Mouse (Mus musculus) hindbrain, embryonic 12.5 days (tissue): ENCODE results near the gene Catsper4. TPM values are rescaled to one million over a fixed set of nuclear protein-coding genes. Genes with fewer than 3 reads are reported as not detected.

Source experiments
- ATAC-seq: fragments of 200-750 bp; cut with Nextera tagmentation; 2 replicates; pipeline ENCODE4 v1.8.0; 2017; ENCODE audit warnings: moderate TSS enrichment; ENCODE audit not compliant: low FRiP score
- H3K27ac ChIP-seq: fragments of 300-500 bp; sonication (generic); 2 replicates; pipeline ENCODE4 v1.5.1; 2016; ENCODE audit warnings: mild to moderate bottlenecking
- H3K27me3 ChIP-seq: fragments of 300-500 bp; sonication (generic); 2 replicates; pipeline ENCODE4 v1.6.1; 2016; ENCODE audit warnings: mild to moderate bottlenecking
- H3K36me3 ChIP-seq: fragments of 300-500 bp; sonication (generic); 2 replicates; pipeline ENCODE4 v1.6.1; 2016; ENCODE audit warnings: mild to moderate bottlenecking
- H3K4me1 ChIP-seq: fragments of 300-500 bp; sonication (generic); 2 replicates; pipeline ENCODE4 v1.6.1; 2016
- H3K4me2 ChIP-seq: fragments of 300-500 bp; sonication (generic); replicated peaks from 2 replicates; pipeline ENCODE4 v1.6.1; 2016; ENCODE audit warnings: mild to moderate bottlenecking
- H3K4me3 ChIP-seq: fragments of 300-500 bp; sonication (generic); 2 replicates; pipeline ENCODE4 v1.5.1; 2016; ENCODE audit warnings: mild to moderate bottlenecking
- H3K9ac ChIP-seq: fragments of 300-500 bp; sonication (generic); 2 replicates; pipeline ENCODE4 v1.6.1; 2016; ENCODE audit warnings: mild to moderate bottlenecking, moderate library complexity
- H3K9me3 ChIP-seq: fragments of 300-500 bp; sonication (generic); replicated peaks from 2 replicates; pipeline ENCODE4 v1.6.1; 2016; ENCODE audit warnings: mild to moderate bottlenecking
- WGBS: fragments of 180-500 bp; shearing (Covaris S2); methylation state at CpG from one replicate; pipeline ENCODE4 v1.1.7; 2016; 5-methylcytosine and 5-hydroxymethylcytosine counted together
- polyA plus RNA-seq: library from polyadenylated mRNA; unstranded; fragments of >200 nt; fragmentation: Nextera tagmentation; extraction: Ambion mirVana; gene quantifications from 2 replicates; pipeline ENCODE4 v1.2.1, GENCODE M21; 2016

The Catsper4 gene
- polyA plus RNA-seq, 1 experiment from 2014 or later, result not detected

GRCm38 (mm10) chr4:134203340-134203896 is 23.8 kb downstream of the Catsper4 start:
- 87% methylated on average over 17 of the region's 17 CpGs for WGBS

GRCm38 (mm10) chr4:134202904-134203303 is 24.3 kb downstream of the Catsper4 start, which contains the start of gene Gm7534:
Gm7534 (minus strand) TSS chr4:134203004.
- no peak for ATAC-seq
- no peak within 1 kb of the TSS for H3K27ac ChIP-seq
- H3K36me3 ChIP-seq, result no peaks in the 10 kb centered on the region
- H3K4me3 ChIP-seq, result no peak within 1 kb of the TSS
- WGBS, result 88% methylated on average over 4 of the region's 4 CpGs
- no peaks in the 10 kb centered on the region for H3K9me3 ChIP-seq
- no peaks in the 10 kb centered on the region for H3K4me1 ChIP-seq
- no peak within 1 kb of the TSS for H3K9ac ChIP-seq
- H3K27me3 ChIP-seq, result no peaks in the 10 kb centered on the region
- H3K4me2 ChIP-seq, result no peak within 1 kb of the TSS

More at GRCm38 (mm10) chr4:134203340-134203896, 23.8 kb downstream of the Catsper4 start:
- no peaks in the 10 kb centered on the region for H3K36me3 ChIP-seq
- no peaks in the 10 kb centered on the region for H3K4me1 ChIP-seq
- H3K27ac ChIP-seq, result no peak overlapping the region
- no peak overlapping the region for H3K4me3 ChIP-seq
- no peak for ATAC-seq
- H3K9me3 ChIP-seq, result no peaks in the 10 kb centered on the region
- no peaks in the 10 kb centered on the region for H3K27me3 ChIP-seq
- no peak overlapping the region for H3K9ac ChIP-seq
- H3K4me2 ChIP-seq, result no peak overlapping the region

- Histone ChIP-seq H3K36me3 (no peaks in the 10 kb centered on the region), H3K4me2 (no peak overlapping the region), H3K9me3 (no peaks in the 10 kb centered on the region), H3K9ac (no peak overlapping the region), H3K4me1 (no peaks in the 10 kb centered on the region), H3K27me3 (no peaks in the 10 kb centered on the region), H3K4me3 (no peak overlapping the region), H3K27ac (no peak overlapping the region)
- ATAC-seq, result no peak
- WGBS, result 79% methylated on average over 2 of the region's 2 CpGs
These were observed 27.8 kb downstream of the Catsper4 start for GRCm38 (mm10) chr4:134199371-134199770.

- peak overlapping the region; percentile 83 for H3K9ac ChIP-seq
- H3K36me3 ChIP-seq, result no peaks in the 10 kb centered on the region
- peak overlapping the region; percentile 81 for H3K27ac ChIP-seq
- H3K4me2 ChIP-seq, result peak overlapping the region; percentile 69
- H3K9me3 ChIP-seq, result no peaks in the 10 kb centered on the region
- peak overlapping the region; percentile 69 for H3K4me3 ChIP-seq
- peak; percentile 2; the same call in 1 of the 2 replicates for ATAC-seq
- under 1% methylated on average over 22 of the region's 22 CpGs for WGBS
- peaks cover 9% of the 10 kb centered on the region for H3K4me1 ChIP-seq
- no peaks in the 10 kb centered on the region; the same call in 1 of the 2 replicates for H3K27me3 ChIP-seq
These were observed 40.9 kb downstream of the Catsper4 start for GRCm38 (mm10) chr4:134186268-134186667.

GRCm38 (mm10) chr4:134185569-134185968 is 41.6 kb downstream of the Catsper4 start:
- no peaks in the 10 kb centered on the region; the same call in 1 of the 2 replicates for H3K27me3 ChIP-seq
- ATAC-seq, result no peak
- H3K4me3 ChIP-seq, result peak overlapping the region; percentile 69
- H3K9me3 ChIP-seq, result no peaks in the 10 kb centered on the region
- no peaks in the 10 kb centered on the region for H3K36me3 ChIP-seq
- H3K4me1 ChIP-seq, result peaks cover 9% of the 10 kb centered on the region
- H3K4me2 ChIP-seq, result peak overlapping the region; percentile 69
- H3K27ac ChIP-seq, result no peak overlapping the region
- WGBS, result 83% methylated on average over 3 of the region's 3 CpGs
- peak overlapping the region; percentile 83 for H3K9ac ChIP-seq

- no peak overlapping the region for H3K4me2 ChIP-seq
- H3K4me3 ChIP-seq, result no peak overlapping the region
- H3K4me1 ChIP-seq, result peaks cover 9% of the 10 kb centered on the region
- no peak for ATAC-seq
- no peaks in the 10 kb centered on the region for H3K27me3 ChIP-seq
- no peaks in the 10 kb centered on the region for H3K9me3 ChIP-seq
- H3K36me3 ChIP-seq, result no peaks in the 10 kb centered on the region
- WGBS, result 90% methylated on average over 3 of the region's 3 CpGs
- H3K9ac ChIP-seq, result no peak overlapping the region
- H3K27ac ChIP-seq, result no peak overlapping the region
These were observed 43.5 kb downstream of the Catsper4 start for GRCm38 (mm10) chr4:134183711-134184110.

GRCm38 (mm10) chr4:134181825-134182224 is 45.4 kb downstream of the Catsper4 start:
- peaks cover 9% of the 10 kb centered on the region for H3K4me1 ChIP-seq
- H3K4me3 ChIP-seq, result no peak overlapping the region
- no peak overlapping the region for H3K9ac ChIP-seq
- H3K36me3 ChIP-seq, result no peaks in the 10 kb centered on the region
- H3K4me2 ChIP-seq, result no peak overlapping the region
- no peaks in the 10 kb centered on the region for H3K27me3 ChIP-seq
- H3K27ac ChIP-seq, result no peak overlapping the region
- H3K9me3 ChIP-seq, result no peaks in the 10 kb centered on the region
- no peak for ATAC-seq

GRCm38 (mm10) chr4:134181112-134181511 is 46.1 kb downstream of the Catsper4 start:
- Histone ChIP-seq H3K4me3 (no peak overlapping the region), H3K27me3 (no peaks in the 10 kb centered on the region), H3K4me2 (no peak overlapping the region), H3K36me3 (no peaks in the 10 kb centered on the region), H3K4me1 (peaks cover 8% of the 10 kb centered on the region), H3K9me3 (no peaks in the 10 kb centered on the region), H3K9ac (no peak overlapping the region), H3K27ac (no peak overlapping the region)
- WGBS, result 93% methylated on average over 1 of the region's 1 CpGs
- ATAC-seq, result no peak

- Histone ChIP-seq H3K27me3 (no peaks in the 10 kb centered on the region), H3K9ac (no peak overlapping the region), H3K27ac (no peak overlapping the region), H3K9me3 (no peaks in the 10 kb centered on the region), H3K4me2 (no peak overlapping the region), H3K4me1 (no peaks in the 10 kb centered on the region), H3K4me3 (no peak overlapping the region), H3K36me3 (peaks cover 6% of the 10 kb centered on the region)
- 94% methylated on average over 3 of the region's 3 CpGs for WGBS
- ATAC-seq, result no peak
These were observed 54.8 kb downstream of the Catsper4 start for GRCm38 (mm10) chr4:134172391-134172790.

- H3K9ac ChIP-seq, result no peak overlapping the region
- no peaks in the 10 kb centered on the region for H3K27me3 ChIP-seq
- H3K9me3 ChIP-seq, result no peaks in the 10 kb centered on the region
- no peak overlapping the region for H3K27ac ChIP-seq
- no peaks in the 10 kb centered on the region for H3K4me1 ChIP-seq
- no peak overlapping the region for H3K4me3 ChIP-seq
- peaks cover 17% of the 10 kb centered on the region for H3K36me3 ChIP-seq
- 95% methylated on average over 3 of the region's 3 CpGs for WGBS
- H3K4me2 ChIP-seq, result no peak overlapping the region
- no peak for ATAC-seq
These were observed 60.3 kb downstream of the Catsper4 start for GRCm38 (mm10) chr4:134166906-134167305.

GRCm38 (mm10) chr4:134165548-134166465 is 61.4 kb downstream of the Catsper4 start:
- ATAC-seq, result no peak
- Histone ChIP-seq H3K27me3 (no peaks in the 10 kb centered on the region), H3K27ac (no peak overlapping the region), H3K9ac (no peak overlapping the region), H3K4me3 (no peak overlapping the region), H3K4me1 (no peaks in the 10 kb centered on the region), H3K36me3 (peaks cover 13% of the 10 kb centered on the region), H3K4me2 (no peak overlapping the region), H3K9me3 (no peaks in the 10 kb centered on the region)
- 93% methylated on average over 3 of the region's 3 CpGs for WGBS

- Histone ChIP-seq H3K9ac (no peak overlapping the region), H3K4me1 (no peaks in the 10 kb centered on the region), H3K27ac (no peak overlapping the region), H3K4me2 (no peak overlapping the region), H3K36me3 (peaks cover 13% of the 10 kb centered on the region; the same call in 1 of the 2 replicates), H3K9me3 (no peaks in the 10 kb centered on the region), H3K27me3 (no peaks in the 10 kb centered on the region), H3K4me3 (no peak overlapping the region)
- no peak for ATAC-seq
- 82% methylated on average over 6 of the region's 6 CpGs for WGBS
These were observed 62.2 kb downstream of the Catsper4 start for GRCm38 (mm10) chr4:134165024-134165423.
